Mouse (Mus musculus) G1E (cell line): ENCODE measurements around the gene Pfas. TPM values are rescaled to one million over a fixed set of nuclear protein-coding genes. Genes with fewer than 3 reads are reported as not detected.

ENCODE experiments used
- ATAC-seq: 2 replicates; pipeline ENCODE4 v1.8.0; 2016; ENCODE audit warnings: mild to moderate bottlenecking; ENCODE audit not compliant: insufficient number of reproducible peaks, poor library complexity, low FRiP score, severe bottlenecking; ENCODE audit errors: extremely low read depth
- DNase-seq: peaks from one replicate; pipeline ENCODE4 v3.0.0; 2012; ENCODE audit warnings: low spot score
- H3K27me3 ChIP-seq: 2 replicates; pipeline ENCODE4 v1.6.1; 2012; ENCODE audit warnings: mild to moderate bottlenecking, low read length, inconsistent platforms; ENCODE audit not compliant: insufficient read depth
- H3K36me3 ChIP-seq: replicated peaks from 2 replicates; pipeline ENCODE3; 2012; ENCODE audit warnings: mild to moderate bottlenecking, inconsistent platforms
- H3K4me1 ChIP-seq: 2 replicates; pipeline ENCODE4 v1.6.1; 2012; ENCODE audit warnings: low read depth, low read length, inconsistent platforms, mixed read lengths; ENCODE audit not compliant: insufficient read depth
- H3K4me3 ChIP-seq: 2 replicates; pipeline ENCODE4 v1.5.1; 2012; ENCODE audit warnings: low read depth, mild to moderate bottlenecking, inconsistent platforms, low read length, moderate library complexity, mixed read lengths
- H3K9me3 ChIP-seq: replicated peaks from 2 replicates; pipeline ENCODE4 v1.6.1; 2012; ENCODE audit warnings: inconsistent platforms
- CTCF ChIP-seq: IDR thresholded peaks from 2 replicates; pipeline ENCODE4 v1.5.1; 2012; ENCODE audit warnings: low read depth, low read length, inconsistent platforms, mixed read lengths
- GATA1 ChIP-seq: IDR thresholded peaks from 2 replicates; pipeline ENCODE4 v1.6.1; 2012; ENCODE audit warnings: borderline replicate concordance, low read length, inconsistent platforms, mixed read lengths
- GATA2 ChIP-seq: IDR thresholded peaks from 2 replicates; pipeline ENCODE4 v1.6.1; 2012; ENCODE audit warnings: low read depth, low read length, inconsistent platforms, borderline replicate concordance
- POLR2AphosphoS5 ChIP-seq: IDR thresholded peaks from 2 replicates; pipeline ENCODE4 v1.6.1; 2012; ENCODE audit warnings: low read depth, low read length, inconsistent platforms; ENCODE audit not compliant: insufficient replicate concordance
- TAL1 ChIP-seq: conservative IDR thresholded peaks from 2 replicates; pipeline ENCODE4 v1.6.1; 2012; ENCODE audit warnings: low read depth, low read length, inconsistent platforms, mixed read lengths
- polyA plus RNA-seq: library from polyadenylated mRNA; stranded (reverse); fragments of >175 nt; gene quantifications from 2 replicates; pipeline ENCODE4 v1.2.3, GENCODE M21; 2012
- total RNA-seq, 2 experiments: library from RNA; stranded (forward) in 1 of 2; stranded (reverse) in 1 of 2; fragments of 200-1000 nt in 1 of 2; fragments of >200 nt in 1 of 2; fragmentation: Nextera tagmentation in 1 of 2; gene quantifications; 2 replicates each; pipeline ENCODE4 v1.2.3; 2014 to 2017

Gene Pfas
- total and polyA plus RNA-seq, 3 experiments = 36.2 to 107 (median 62.8) TPM

DNA sequence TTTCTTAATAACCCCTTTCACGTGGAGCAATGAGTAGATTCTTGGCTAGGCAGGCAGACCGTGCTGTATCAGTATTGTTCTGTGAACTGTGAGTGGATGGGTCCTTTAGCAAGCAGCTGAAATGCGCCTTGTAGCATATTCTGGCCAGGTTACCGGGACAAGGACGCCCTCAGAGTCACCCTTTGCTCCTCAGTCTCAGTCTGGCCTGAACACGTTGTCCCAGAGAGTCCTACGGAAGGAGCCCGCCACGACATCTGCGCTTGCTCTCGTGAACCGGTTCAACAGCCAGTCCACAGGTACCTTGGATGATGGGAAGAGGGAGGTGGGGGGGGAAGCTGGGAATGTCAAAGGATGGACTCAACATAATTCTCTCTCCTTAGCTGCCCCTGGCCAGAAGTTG lies 39.3 kb upstream of the Pfas start:
- TF ChIP-seq TAL1 = no peak
- TF ChIP-seq GATA1 = no peak
- TF ChIP-seq GATA2 = no peak
- TF ChIP-seq CTCF = no peak
- TF ChIP-seq POLR2AphosphoS5 = no peak
- Histone ChIP-seq H3K9me3 (no peaks in the 10 kb centered on the region), H3K36me3 (peaks cover 61% of the 10 kb centered on the region), H3K4me3 (peak overlapping the region; percentile 99; the same call in 1 of the 2 replicates), H3K4me1 (peaks cover 58% of the 10 kb centered on the region), H3K27me3 (no peaks in the 10 kb centered on the region; the same call in 1 of the 2 replicates)
- ATAC-seq (no peak), DNase-seq (no peak)

DNA sequence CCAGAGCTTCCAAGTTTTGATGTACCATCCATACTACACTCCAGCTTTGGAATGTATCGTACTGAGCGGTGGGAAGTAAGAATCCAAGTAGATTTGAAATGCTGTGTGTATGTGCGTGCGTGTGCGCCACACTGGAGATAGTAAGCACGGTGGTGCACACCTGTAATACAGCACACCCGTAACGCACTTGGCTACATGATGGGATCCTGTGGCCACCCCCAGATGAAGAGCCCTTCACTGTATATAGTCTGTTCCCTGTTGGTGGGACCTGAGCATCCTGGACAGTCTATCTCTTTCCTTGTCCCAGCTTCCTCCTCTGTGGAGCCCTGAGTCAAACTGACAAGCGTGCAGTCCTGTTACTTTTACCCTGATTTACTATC lies 38.1 kb upstream of the Pfas start:
- TF ChIP-seq GATA2 (no peak), CTCF (no peak), TAL1 (no peak), GATA1 (no peak), POLR2AphosphoS5 (no peak)
- Histone ChIP-seq H3K4me3 (peak overlapping the region; percentile 99), H3K36me3 (peaks cover 50% of the 10 kb centered on the region), H3K27me3 (no peaks in the 10 kb centered on the region; the same call in 1 of the 2 replicates), H3K9me3 (no peaks in the 10 kb centered on the region), H3K4me1 (peaks cover 53% of the 10 kb centered on the region)
- DNase-seq = no peak
- ATAC-seq = no peak

DNA sequence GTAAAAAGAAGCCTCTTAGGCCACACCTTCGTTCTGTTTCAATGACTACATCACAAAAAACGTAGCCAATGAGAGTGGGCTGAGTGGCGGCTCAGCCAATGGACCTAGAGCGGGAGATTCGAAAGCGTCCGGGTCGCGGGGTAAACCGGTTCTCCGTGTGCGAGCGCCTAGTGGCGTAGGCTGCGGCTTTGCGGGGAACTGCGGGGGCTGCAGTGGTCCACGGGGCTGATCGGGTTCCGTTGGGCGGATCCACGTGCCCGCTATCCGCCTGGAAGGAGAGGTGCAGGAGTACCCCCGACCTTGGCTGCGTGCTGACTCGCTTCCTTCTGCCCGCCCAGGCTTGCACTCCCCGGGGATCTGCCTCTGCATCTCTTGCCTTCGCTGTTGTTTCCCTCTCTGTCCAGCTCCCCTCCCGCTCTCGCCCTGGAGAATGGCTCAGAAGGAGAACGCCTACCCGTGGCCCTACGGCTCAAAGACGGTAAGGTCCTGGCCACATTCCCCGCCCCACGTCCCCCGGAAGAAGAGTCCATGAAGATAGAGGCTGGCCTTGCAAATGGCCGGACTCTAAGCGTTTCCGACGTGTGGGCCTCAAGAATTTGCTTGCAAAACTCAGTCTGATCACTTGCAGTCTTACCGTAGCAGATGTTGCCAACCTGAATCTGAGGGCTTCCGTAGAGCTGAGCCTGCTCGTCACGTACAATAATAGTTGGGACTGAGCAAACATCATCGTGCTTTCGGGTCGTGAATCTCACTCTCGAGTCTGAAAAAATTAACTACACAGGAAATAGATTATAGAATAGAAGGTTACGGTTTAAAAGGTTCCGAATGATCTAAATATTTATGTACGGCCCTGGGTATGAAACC lies 37.5 kb upstream of the Pfas start, which contains the start of gene Aurkb:
Aurkb (plus strand) TSS at position 117 of the 864 bp plus-strand sequence.
- Histone ChIP-seq H3K9me3 (no peaks in the 10 kb centered on the region), H3K4me1 (peaks cover 53% of the 10 kb centered on the region), H3K27me3 (no peaks in the 10 kb centered on the region; the same call in 1 of the 2 replicates), H3K4me3 (peak within 1 kb of the TSS; percentile 99), H3K36me3 (peaks cover 43% of the 10 kb centered on the region)
- DNase-seq = peak; percentile 85
- ATAC-seq = peak; percentile 77
- TF ChIP-seq POLR2AphosphoS5 (no peak), GATA1 (no peak), TAL1 (no peak), GATA2 (no peak), CTCF (no peak)

DNA sequence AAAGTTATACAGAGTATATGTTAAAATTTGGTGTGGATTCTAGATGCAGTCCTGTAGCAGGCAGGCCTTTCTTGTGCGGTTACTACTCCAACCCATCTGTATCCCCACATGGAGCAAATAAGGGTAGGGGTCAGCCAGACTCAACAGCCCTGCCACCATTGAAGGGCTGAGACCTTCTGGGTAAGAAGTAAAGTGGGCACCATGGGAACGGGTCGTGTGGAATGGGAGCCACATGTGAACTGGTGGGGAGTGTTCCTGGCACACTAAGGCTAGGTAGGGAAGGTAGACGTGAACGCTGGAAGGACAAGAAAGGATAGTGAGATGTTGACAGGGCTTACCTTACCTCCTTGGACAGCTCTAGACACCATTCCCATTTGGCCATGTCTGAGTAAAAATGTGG lies 29.9 kb upstream of the Pfas start:
- TF ChIP-seq CTCF (no peak), GATA1 (no peak), GATA2 (no peak)
- no peaks in the 10 kb centered on the region for H3K9me3 ChIP-seq
- peak overlapping the region; percentile 11; the same call in 1 of the 2 replicates for H3K4me3 ChIP-seq
- DNase-seq (no peak), ATAC-seq (no peak)
- H3K4me1 ChIP-seq = peaks cover 50% of the 10 kb centered on the region
- peaks cover 36% of the 10 kb centered on the region for H3K36me3 ChIP-seq
- no peaks in the 10 kb centered on the region for H3K27me3 ChIP-seq

DNA sequence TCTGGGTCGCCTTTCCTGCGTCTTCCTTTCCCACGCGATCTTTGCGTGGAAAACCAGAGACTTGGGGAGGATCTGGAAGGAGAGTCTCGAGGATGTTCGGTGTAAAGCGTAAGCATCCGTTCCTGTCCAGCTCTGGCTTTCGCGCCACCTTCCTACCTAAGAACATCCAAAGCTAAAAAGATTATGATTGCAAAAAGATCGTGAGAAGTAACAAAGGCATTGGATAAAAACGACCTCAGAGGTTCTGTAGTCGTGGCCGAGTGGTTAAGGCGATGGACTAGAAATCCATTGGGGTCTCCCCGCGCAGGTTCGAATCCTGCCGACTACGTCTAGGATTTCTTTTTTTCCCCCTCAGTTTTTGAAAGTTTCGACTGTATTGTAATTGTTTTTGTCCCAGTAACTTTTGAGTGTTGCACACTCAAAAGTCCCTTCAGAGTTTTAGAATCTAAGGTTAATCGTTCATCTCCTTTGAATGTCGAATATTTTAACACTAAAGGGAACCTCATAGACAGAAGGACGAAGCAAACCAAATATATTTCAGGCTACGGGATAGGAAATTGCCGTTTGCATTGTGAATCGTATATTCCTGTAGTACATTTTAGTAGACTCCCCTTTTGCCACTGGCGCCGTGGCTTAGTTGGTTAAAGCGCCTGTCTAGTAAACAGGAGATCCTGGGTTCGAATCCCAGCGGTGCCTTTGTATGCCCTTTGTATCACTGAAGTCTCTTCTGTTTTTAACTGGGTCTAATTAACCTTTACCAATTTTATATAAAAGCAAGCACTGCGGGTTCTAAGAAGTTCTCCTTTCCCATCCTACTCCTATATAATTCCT lies 29.2 kb upstream of the Pfas start:
- ATAC-seq (no peak), DNase-seq (no peak)
- Histone ChIP-seq H3K27me3 (no peaks in the 10 kb centered on the region), H3K4me3 (peak overlapping the region; percentile 73), H3K9me3 (no peaks in the 10 kb centered on the region), H3K4me1 (peaks cover 50% of the 10 kb centered on the region), H3K36me3 (peaks cover 43% of the 10 kb centered on the region)
- TF ChIP-seq GATA1 (no peak), GATA2 (no peak), CTCF (no peak), TAL1 (no peak), POLR2AphosphoS5 (no peak)
